Mouse (Mus musculus) T-helper 17 cell (primary cell): ENCODE measurements around the gene Ccdc138.

ENCODE experiments used
- in situ Hi-C, 2 experiments: fragments of 300-600 bp; cut with MboI, MseI; formaldehyde crosslinking; loops; 1 replicate in 1 of 2; 2 replicates in 1 of 2; pipeline ENCODE4 v1.15.1; 2025; ENCODE audit warnings: high pct_unique_total_duplicates in 2 of 2

The Ccdc138 gene

GRCm38 (mm10) chr10:58559901-58560300 is 62.2 kb downstream of the Ccdc138 start:
- in situ Hi-C loops: no loop called here

- in situ Hi-C loops: no loop called here
Measured at GRCm38 (mm10) chr10:58560521-58560920, 62.8 kb downstream of the Ccdc138 start.

- in situ Hi-C loops: loop anchor here in 1 of 2 experiments (25.0 kb wide), 1 partner anchor 723 kb away; no protein-coding TSS in a partner anchor
Measured at GRCm38 (mm10) chr10:58585427-58586223, 87.9 kb downstream of the Ccdc138 start.

- in situ Hi-C loops: loop anchor here in 1 of 2 experiments (25.0 kb wide), 1 partner anchor 732 kb away; no protein-coding TSS in a partner anchor
Measured at GRCm38 (mm10) chr10:58594486-58594885, 96.7 kb downstream of the Ccdc138 start.

GRCm38 (mm10) chr10:58595197-58595596 is 97.4 kb downstream of the Ccdc138 start:
- in situ Hi-C loops: loop anchor here in 1 of 2 experiments (25.0 kb wide), 1 partner anchor 733 kb away; no protein-coding TSS in a partner anchor

GRCm38 (mm10) chr10:58595821-58596220 is 98.1 kb downstream of the Ccdc138 start:
- in situ Hi-C loops: loop anchor here in 1 of 2 experiments (25.0 kb wide), 1 partner anchor 734 kb away; no protein-coding TSS in a partner anchor

GRCm38 (mm10) chr10:58600151-58600550 is 102.4 kb downstream of the Ccdc138 start:
- in situ Hi-C loops: no loop called here

- in situ Hi-C loops: no loop called here
Measured at GRCm38 (mm10) chr10:58600983-58601382, 103.2 kb downstream of the Ccdc138 start.

GRCm38 (mm10) chr10:58601431-58601901 is 103.7 kb downstream of the Ccdc138 start:
- in situ Hi-C loops: no loop called here

- in situ Hi-C loops: no loop called here
Measured at GRCm38 (mm10) chr10:58601946-58602345, 104.2 kb downstream of the Ccdc138 start.

- in situ Hi-C loops: no loop called here
Measured at GRCm38 (mm10) chr10:58604779-58605178, 107.0 kb downstream of the Ccdc138 start.

- in situ Hi-C loops: no loop called here
Measured at GRCm38 (mm10) chr10:58606356-58606755, 108.6 kb downstream of the Ccdc138 start.

GRCm38 (mm10) chr10:58608858-58609257 is 111.1 kb downstream of the Ccdc138 start:
- in situ Hi-C loops: no loop called here

- in situ Hi-C loops: no loop called here
Measured at GRCm38 (mm10) chr10:58610484-58611261, 112.9 kb downstream of the Ccdc138 start.

GRCm38 (mm10) chr10:58614601-58615000 is 116.9 kb downstream of the Ccdc138 start:
- in situ Hi-C loops: no loop called here

- in situ Hi-C loops: no loop called here
Measured at GRCm38 (mm10) chr10:58616565-58616964, 118.8 kb downstream of the Ccdc138 start.

GRCm38 (mm10) chr10:58618501-58619216 is 120.9 kb downstream of the Ccdc138 start:
- in situ Hi-C loops: no loop called here

- in situ Hi-C loops: no loop called here
Measured at GRCm38 (mm10) chr10:58619266-58619665, 121.5 kb downstream of the Ccdc138 start.

- in situ Hi-C loops: no loop called here
Measured at GRCm38 (mm10) chr10:58624848-58625711, 127.3 kb downstream of the Ccdc138 start.
